Mouse (Mus musculus) liver, embryonic 14.5 days (tissue): ENCODE results near the gene Unk.

ENCODE experiments used
- CTCF ChIP-seq: IDR thresholded peaks from 2 replicates; pipeline ENCODE4 v1.5.1; 2016; ENCODE audit warnings: antibody characterized with exemption, low read depth, control low read depth
- EP300 ChIP-seq: IDR thresholded peaks from 2 replicates; pipeline ENCODE4 v1.6.1; 2016; ENCODE audit warnings: antibody characterized with exemption, low read depth

GRCm38 (mm10) chr11:116029086-116029865 is 846 bp upstream of the Unk start:
- TF ChIP-seq CTCF = no peak
- TF ChIP-seq EP300 = no peak
